Mouse (Mus musculus) ES-Bruce4 (cell line): Measurements from ENCODE around the gene Raly.

Experiments
- CTCF ChIP-seq: IDR thresholded peaks from one replicate; pipeline ENCODE4 v1.8.1; 2011; ENCODE audit warnings: low read depth, low read length
- EP300 ChIP-seq: IDR thresholded peaks from 2 replicates; pipeline ENCODE4 v1.6.1; 2011; ENCODE audit warnings: low read depth, low read length; ENCODE audit not compliant: insufficient read depth
- POLR2A ChIP-seq: IDR thresholded peaks from one replicate; pipeline ENCODE4 v1.8.1; 2011; ENCODE audit warnings: low read length; ENCODE audit not compliant: insufficient read depth

DNA sequence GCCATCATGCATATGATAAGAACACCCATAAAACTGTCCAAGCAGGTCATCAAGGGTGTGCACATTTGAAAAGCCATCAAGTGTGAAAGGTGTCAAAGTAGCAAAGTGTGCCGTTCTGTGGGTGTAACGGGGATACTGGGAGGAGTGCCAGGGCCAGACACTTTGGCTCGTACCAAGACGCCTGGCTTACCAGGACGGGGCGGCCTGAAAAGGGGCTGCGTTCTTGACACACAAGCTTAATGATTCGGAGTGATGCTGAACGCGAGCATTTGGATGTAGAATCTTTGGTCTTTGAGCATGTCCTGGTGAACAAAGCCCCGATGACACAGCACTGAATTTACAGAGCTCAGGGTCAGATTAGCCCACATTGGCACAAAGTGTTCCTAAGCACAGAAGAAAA is 4.1 kb upstream of the Raly start:
- TF ChIP-seq POLR2A = no peak
- TF ChIP-seq EP300 = no peak
- no peak for TF ChIP-seq CTCF
